Mouse (Mus musculus) brown adipose tissue, adult 24 weeks (tissue): ENCODE measurements around the gene Uaca. TPM values are rescaled to one million over a fixed set of nuclear protein-coding genes. Genes with fewer than 3 reads are reported as not detected.

Experiments
- H3K27ac ChIP-seq: fragments of 200-500 bp; replicated peaks from 2 replicates; pipeline ENCODE4 v1.5.1; 2012; ENCODE audit warnings: low read depth, mild to moderate bottlenecking, low read length
- H3K4me1 ChIP-seq: fragments of 200-500 bp; 2 replicates; pipeline ENCODE4 v1.6.1; 2012; ENCODE audit warnings: low read length, mixed read lengths; ENCODE audit not compliant: control insufficient read depth, insufficient read depth, insufficient read length
- H3K4me3 ChIP-seq: fragments of 200-500 bp; 2 replicates; pipeline ENCODE4 v1.5.1; 2012; ENCODE audit warnings: low read depth, mild to moderate bottlenecking, low read length, moderate library complexity; ENCODE audit not compliant: insufficient read depth
- polyA plus RNA-seq: library from polyadenylated mRNA; stranded (reverse); fragments of >200 nt; gene quantifications from 2 replicates; pipeline ENCODE4 v1.2.4, GENCODE M21; 2012; ENCODE audit not compliant: missing spikeins, insufficient read depth, insufficient read length

Gene Uaca
- polyA plus RNA-seq, 1 experiment, result 13.8 TPM

DNA sequence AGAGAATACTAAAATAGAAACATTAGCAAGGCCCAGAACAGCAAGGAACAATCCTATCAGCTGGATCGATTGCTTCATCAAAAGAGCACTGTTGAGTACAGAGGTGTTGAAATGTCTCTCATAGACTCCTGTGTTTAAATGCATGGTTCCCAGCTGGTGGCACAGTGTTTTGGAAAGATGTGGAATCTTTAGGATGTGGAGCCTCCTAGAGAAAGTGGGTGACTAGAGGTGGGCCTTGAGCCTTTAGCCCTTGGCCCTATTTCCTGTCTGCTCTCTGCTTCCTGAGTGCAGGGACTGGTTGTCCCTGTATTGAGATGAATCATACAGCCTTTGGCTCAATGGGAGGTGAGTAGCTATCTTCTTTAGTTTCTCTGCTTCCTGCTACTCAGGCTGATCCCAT, 117.9 kb downstream of the Uaca start:
- Histone ChIP-seq H3K27ac (no peak overlapping the region), H3K4me1 (no peaks in the 10 kb centered on the region)

DNA sequence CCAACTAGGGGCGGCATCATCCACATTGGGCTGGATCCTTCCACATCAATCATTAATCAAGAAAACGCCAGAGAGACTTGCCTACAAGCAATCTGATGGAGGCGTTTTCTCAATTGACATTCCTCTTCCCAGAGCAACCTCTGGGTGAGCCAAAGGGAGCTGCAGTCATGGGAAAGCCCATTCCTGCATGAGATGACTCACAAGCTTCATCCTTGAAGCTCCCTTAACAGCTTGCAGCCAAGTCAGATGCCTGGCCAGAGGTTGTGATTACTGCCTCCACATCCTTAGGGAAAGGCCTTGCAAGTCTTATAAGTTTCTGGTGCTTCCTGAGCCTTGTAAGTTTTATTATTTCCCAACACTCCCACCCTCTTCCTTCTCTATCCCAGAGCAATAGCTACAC, 119.3 kb downstream of the Uaca start:
- Histone ChIP-seq H3K27ac (no peak overlapping the region), H3K4me3 (no peak overlapping the region)

More for the DNA sequence above, 117.9 kb downstream of the Uaca start:
- no peak overlapping the region for H3K4me3 ChIP-seq

DNA sequence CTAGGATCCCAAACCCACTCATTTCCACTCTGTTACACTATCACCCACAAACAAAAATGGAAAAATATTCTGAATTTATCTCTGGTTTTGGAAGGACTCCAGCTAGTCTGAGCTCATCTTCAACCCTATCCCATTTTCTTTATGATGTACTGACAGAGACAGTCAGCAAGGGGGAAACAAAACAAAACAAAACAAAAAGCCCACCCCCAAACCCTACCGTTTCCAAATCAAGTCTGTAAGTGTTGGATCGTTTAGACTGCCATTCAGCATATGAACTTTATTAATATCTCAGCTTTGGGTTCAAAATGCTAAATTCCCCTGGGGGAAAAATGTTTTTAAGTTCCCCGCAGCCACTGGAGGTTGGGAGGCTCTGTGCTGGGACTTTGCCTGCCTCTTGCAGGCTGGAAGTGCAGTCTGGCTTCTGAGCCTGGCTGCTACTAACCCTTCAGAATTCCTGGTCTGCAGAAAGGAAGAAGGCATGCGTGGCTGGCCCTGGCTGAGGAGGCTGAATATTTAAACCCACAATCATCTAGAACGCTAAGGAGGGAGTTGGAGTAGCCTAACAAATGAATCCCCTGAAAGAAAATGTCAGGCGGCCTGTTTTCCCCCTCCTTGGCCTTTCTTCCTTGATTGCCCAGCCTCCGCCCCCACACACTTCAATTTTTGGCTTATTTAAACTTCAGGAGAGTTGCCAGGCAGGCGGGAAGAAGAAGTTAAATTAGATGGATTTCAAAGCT, 125.8 kb downstream of the Uaca start:
- Histone ChIP-seq H3K4me3 (no peak overlapping the region), H3K4me1 (no peaks in the 10 kb centered on the region), H3K27ac (no peak overlapping the region)

More for the DNA sequence above, 119.3 kb downstream of the Uaca start:
- no peaks in the 10 kb centered on the region for H3K4me1 ChIP-seq

DNA sequence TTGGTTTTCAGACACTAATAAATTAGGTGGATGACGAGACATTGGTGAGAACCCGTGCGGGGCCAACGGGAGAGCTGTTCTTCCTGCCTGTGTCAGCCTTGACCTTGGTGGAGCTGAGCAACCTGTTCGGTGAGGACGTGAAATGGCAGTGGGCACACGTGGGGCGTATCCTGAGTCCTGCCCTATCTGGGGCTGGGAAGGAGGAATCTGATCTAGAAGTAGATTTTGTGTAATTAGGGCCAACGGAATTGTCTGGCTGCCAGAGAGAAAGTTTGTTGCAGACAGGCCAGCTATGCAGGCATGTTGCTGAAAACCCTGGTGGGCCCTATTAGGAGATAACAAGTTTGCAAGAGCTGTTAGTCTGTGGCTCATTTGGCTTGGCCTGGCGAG, 126.3 kb downstream of the Uaca start:
- Histone ChIP-seq H3K4me3 (no peak overlapping the region), H3K27ac (no peak overlapping the region), H3K4me1 (no peaks in the 10 kb centered on the region)

DNA sequence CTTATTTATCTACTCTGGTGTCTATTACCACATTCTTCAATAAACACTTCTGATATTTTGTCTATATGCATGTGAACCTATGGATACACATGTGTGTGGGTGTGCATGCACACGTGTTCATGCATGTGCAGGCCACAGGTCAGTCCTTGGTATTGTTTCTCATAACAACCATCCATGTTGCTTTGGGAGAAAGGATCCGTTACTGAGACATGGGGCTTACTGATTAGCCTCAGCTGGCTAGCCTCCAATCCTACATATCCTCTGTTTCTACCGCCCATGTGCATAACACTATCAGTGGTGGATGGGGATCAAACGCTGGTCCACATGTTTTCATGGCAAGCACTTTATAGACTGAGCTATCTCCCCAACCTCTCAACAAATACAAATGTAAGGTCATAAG, 126.9 kb downstream of the Uaca start:
- H3K4me3 ChIP-seq, result no peak overlapping the region

DNA sequence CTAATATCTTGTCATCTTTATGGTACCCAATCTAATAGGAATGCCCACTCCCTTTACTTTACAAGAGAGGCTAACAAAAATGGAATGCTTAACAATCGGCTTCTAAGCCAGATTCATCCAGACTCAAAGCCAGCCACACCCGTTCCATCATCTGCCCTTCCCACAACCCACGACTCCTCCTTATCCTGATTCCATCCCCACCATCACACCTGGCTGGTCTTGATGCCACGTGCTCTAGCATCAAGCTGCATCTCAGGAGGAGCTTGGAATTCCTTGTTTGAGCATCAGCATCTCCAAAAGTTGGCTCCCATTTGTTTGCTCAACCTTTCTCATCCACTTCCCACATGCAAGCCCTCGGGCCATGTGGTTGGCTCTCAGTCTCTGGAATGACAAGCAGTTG, 127.5 kb downstream of the Uaca start:
- no peak overlapping the region for H3K27ac ChIP-seq
- H3K4me3 ChIP-seq, result no peak overlapping the region
- no peaks in the 10 kb centered on the region for H3K4me1 ChIP-seq

More for the DNA sequence above, 126.9 kb downstream of the Uaca start:
- no peak overlapping the region for H3K27ac ChIP-seq
- no peaks in the 10 kb centered on the region for H3K4me1 ChIP-seq

DNA sequence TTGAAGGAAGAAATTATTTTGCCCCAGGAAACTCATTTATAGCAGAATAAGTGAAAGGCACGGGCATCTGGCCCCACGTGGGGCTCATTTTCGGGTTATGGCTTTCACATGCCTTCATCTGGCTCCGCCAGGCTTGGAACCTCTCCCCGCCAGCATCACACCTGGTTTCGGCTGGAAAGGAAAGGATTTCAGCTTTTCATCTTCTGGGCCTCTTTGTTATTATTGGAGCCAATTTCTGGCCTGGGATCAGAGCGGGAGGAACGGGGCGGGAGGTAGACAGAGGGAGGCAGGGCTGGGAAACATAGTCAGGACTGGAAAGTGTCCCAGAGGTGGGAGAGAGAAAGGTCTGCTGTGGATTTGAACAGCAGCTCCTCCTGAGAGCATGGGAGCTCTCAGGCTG, 132.0 kb downstream of the Uaca start:
- Histone ChIP-seq H3K27ac (no peak overlapping the region), H3K4me3 (no peak overlapping the region), H3K4me1 (no peaks in the 10 kb centered on the region)

DNA sequence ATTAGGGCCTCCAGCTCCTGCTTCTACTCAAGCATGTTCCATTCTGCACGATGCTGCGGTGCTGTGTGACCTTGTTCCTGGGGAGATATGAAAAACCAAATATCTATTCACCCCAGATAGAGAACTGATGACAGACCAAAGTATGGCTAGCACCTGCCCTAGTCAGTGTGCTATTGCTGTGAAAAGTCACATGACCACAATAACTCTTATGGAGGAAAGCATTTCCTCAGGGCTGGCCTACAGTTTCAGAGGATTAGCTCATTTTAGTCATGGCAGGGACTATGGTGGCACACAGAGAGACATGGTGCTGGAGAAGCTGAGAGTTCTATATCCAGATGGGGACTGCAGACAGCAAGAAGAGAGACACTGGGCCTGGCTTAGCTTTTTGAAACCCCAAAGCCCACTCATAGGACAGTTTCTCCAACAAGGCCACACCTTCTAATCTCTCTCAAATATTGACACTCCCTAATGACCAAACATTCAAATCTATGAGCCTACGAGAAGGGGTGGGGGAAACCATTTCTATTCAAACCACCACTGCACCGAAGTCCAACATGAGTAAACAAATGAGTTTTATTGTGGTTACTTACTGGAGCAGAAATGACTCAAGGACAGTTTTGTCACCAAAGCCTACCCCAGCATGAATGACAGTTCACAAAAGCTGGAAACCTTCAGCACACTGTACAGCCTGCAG, 135.1 kb downstream of the Uaca start:
- H3K4me3 ChIP-seq, result no peak overlapping the region
- no peak overlapping the region for H3K27ac ChIP-seq
- no peaks in the 10 kb centered on the region for H3K4me1 ChIP-seq

Other genes starting within 250 kb of the Uaca start
- gene Lrrc49, start 106.4 kb upstream of the Uaca start, polyA plus RNA-seq, result 1.1 TPM in 2 replicates
- gene Larp6, start 81.6 kb upstream of the Uaca start, polyA plus RNA-seq, result 0.44 and 0.92 TPM in 2 replicates